Mouse (Mus musculus) cerebral cortex, adult 2 months (tissue): ENCODE results near the gene Bahd1.

ENCODE experiments used
- WGBS: fragments of 180-500 bp; shearing (Covaris S2); methylation state at CpG from one replicate; pipeline ENCODE4 v1.1.7; 2018; 5-methylcytosine and 5-hydroxymethylcytosine counted together

The Bahd1 gene

DNA sequence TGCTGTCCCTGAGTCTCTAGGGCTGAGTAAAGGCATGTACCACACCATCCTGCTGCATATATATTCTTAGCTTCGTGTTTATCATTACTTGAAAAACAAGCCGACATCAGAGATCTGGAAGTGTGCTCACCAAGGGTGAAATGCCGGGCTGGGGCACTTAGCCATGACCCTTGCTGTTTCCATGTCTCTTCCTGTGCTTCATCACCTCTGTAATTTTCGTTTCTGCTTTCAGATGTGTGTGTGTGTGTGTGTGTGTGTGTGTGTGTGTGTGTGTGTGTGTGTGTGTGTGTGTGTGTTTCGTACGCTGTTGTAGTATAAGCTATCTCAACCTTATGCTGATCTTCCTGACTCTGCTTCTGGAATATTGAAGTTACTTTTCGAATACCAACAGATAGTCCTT, 41.2 kb downstream of the Bahd1 start:
- WGBS = 85% methylated on average over 7 of the region's 7 CpGs

DNA sequence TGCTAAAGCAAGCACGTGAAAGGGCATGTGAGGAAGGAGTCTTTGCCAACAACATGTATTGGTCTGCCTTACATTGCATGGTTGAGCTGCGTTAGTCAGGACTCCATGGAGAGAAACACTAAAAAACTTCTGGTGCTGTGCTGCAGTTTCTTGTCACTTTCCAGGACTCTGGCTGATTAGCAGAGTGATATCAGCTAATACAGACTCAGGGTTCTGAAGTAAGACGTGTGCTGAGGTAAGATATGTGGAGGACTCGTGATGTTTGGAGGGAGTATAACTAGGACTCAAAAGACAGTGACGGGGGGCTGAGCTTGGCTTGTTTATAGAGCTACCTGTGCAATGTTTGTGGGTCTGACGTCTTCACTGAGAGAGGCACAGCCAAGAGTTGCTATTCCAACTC, 43.1 kb downstream of the Bahd1 start:
- 92% methylated on average over 6 of the region's 6 CpGs for WGBS

- 89% methylated on average over 4 of the region's 4 CpGs for WGBS
Observed at GRCm38 (mm10) chr2:118948818-118949217, 48.6 kb downstream of the Bahd1 start.

DNA sequence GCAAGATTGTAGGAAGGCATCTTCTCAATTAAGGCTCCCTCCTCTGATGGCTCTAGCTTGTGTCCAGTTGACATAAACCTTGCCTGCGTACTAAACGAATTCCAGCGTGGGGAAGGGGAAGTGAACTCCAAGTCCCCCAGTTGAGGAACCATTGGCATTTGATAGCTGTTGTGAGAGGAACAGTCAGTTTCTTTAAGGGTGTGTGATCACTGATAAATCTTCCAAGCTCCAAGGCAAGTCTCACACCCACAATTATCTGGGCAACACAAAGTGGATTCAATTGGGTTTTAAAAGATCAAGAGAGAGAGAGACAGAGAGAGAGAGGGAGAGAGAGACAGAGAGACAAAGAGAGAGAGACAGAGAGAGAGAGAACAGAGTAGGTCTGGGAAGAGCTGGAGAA, 49.5 kb downstream of the Bahd1 start:
- 81% methylated on average over 3 of the region's 3 CpGs for WGBS

DNA sequence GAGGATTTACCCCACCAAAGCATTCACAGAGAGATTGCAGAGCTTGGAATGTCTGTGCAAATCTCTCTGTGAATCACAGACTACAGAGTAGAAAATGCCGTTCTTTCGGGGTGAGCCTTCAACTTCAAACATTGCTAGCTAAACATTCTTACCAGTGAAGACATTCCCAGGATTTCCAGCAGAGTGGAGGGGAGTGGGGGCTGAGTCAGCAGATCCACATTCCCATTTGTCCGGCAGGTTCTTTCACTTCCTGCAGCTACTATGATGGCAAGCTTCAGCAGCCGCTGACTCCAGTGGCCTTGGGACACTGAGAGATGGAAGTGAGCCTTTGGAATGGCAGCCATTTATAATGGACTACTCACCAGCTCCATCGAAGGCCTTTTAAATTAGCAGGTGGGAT, 56.3 kb downstream of the Bahd1 start:
- WGBS = 80% methylated on average over 5 of the region's 5 CpGs

DNA sequence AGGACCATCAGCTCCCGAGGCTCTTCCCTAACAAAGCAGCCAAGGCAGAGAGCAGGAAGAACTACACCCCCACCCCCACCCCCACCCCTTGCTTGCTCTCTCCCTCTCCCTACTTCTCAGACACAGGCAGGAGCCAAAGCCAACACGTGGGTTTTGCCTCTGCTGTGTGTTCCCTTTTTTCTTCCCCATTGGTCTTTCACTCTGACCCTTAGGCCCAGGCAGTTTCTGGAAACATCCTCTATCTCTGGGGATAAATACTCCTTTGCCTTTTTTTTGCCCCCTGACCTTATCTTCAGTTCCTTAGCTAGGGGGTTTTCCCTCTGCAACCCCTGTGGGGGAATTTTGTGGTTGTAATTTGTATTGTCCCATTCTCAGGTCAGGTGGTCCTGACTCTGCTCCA, 59.5 kb downstream of the Bahd1 start:
- WGBS = 46% methylated on average over 2 of the region's 2 CpGs

DNA sequence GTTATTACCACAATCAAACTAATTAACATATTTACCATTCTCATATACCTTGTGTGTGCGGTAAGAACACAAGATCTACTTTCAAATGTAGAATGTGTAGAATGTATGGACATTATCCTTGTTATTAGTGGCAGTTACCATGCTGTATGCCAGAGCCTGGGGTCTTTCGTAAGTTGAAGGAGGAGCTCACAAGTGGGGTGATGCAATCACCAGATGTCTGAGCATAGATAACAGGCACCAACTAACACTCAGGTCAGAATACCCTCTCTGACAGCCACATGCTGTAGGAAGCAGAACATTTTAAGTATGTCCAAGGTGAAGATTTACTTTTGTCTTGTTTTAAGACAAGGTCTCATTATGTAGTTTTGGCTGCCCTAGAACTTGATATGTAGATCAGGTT, 60.2 kb downstream of the Bahd1 start:
- 98% methylated on average over 2 of the region's 2 CpGs for WGBS

GRCm38 (mm10) chr2:118961546-118961945, 61.4 kb downstream of the Bahd1 start:
- WGBS = 61% methylated on average over 2 of the region's 2 CpGs

DNA sequence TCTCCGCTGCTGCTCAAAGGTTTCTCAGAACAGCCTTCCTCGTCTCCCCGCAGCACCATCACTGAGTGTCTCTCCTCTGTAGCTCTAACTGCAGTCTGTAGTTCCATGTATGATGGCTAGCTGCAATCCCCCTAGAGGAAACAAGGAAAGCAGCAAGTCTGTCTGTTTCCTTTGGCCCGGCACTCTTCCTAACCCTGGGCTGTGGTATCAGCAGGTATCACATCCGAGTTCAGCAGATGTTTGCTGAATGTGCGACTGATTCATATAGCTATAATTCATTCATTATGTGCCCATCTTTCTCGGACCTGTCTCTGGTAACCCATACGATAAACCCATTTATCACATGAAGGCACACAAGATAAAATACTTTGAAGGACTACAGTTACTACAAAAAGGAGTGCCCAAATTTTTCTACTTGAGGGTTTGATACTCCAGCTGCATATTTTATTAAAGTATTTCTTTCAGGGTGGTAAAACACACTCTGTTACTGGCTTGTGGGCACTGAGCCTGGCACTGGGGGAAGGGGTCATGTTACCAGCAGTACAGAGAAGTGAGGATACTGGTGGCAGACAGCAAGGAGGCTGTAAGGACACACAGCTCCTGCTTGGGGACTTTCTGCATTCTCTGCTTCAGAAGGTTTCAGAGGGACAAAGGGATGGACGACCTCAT, 63.0 kb downstream of the Bahd1 start:
- whole genome bisulfite sequencing = 76% methylated on average over 9 of the region's 9 CpGs

GRCm38 (mm10) chr2:118963676-118964012, 63.5 kb downstream of the Bahd1 start:
- WGBS = 72% methylated on average over 7 of the region's 7 CpGs

GRCm38 (mm10) chr2:118969585-118970147, 69.5 kb downstream of the Bahd1 start:
- WGBS = 93% methylated on average over 11 of the region's 11 CpGs

GRCm38 (mm10) chr2:118972048-118972447, 71.9 kb downstream of the Bahd1 start:
- WGBS = 86% methylated on average over 5 of the region's 5 CpGs

GRCm38 (mm10) chr2:118972687-118973376, 72.7 kb downstream of the Bahd1 start:
- 2% methylated on average over 33 of the region's 33 CpGs for WGBS
